Mouse (Mus musculus): ENCODE measurements around the gene Hivep3. TPM values are rescaled to one million over a fixed set of nuclear protein-coding genes. Genes with fewer than 3 reads are reported as not detected.

Gene Hivep3
- polyA plus RNA-seq, 1 experiment from 2014 or later = 24.0 TPM

- WGBS = 48% methylated on average over 4 of the region's 4 CpGs
- H3K4me2 ChIP-seq = no peak overlapping the region
- H3K27me3 ChIP-seq = no peaks in the 10 kb centered on the region
- H3K9me3 ChIP-seq = no peaks in the 10 kb centered on the region
- no peak overlapping the region for H3K9ac ChIP-seq
- no peaks in the 10 kb centered on the region for H3K36me3 ChIP-seq
- H3K4me1 ChIP-seq = peaks cover 28% of the 10 kb centered on the region
- H3K4me3 ChIP-seq = no peak overlapping the region
- H3K27ac ChIP-seq = no peak overlapping the region
- ATAC-seq (ENCODE audit: borderline replicate concordance, extremely low read depth, low FRiP score, low TSS enrichment) = no peak
These were observed 127.4 kb downstream of the Hivep3 start for GRCm38 (mm10) chr4:119861001-119861400.

- ATAC-seq (ENCODE audit: borderline replicate concordance, extremely low read depth, low FRiP score, low TSS enrichment) = peak; percentile 66; the same call in 1 of the 2 replicates
- WGBS = 24% methylated on average over 3 of the region's 3 CpGs
- Histone ChIP-seq H3K27me3 (no peaks in the 10 kb centered on the region), H3K4me3 (no peak overlapping the region), H3K36me3 (no peaks in the 10 kb centered on the region), H3K4me1 (peaks cover 25% of the 10 kb centered on the region), H3K9me3 (no peaks in the 10 kb centered on the region), H3K27ac (peak overlapping the region; percentile 69), H3K4me2 (no peak overlapping the region), H3K9ac (no peak overlapping the region)
These were observed 132.4 kb downstream of the Hivep3 start for GRCm38 (mm10) chr4:119865827-119866455.

GRCm38 (mm10) chr4:119867132-119867531 lies 133.5 kb downstream of the Hivep3 start:
- no peaks in the 10 kb centered on the region for H3K36me3 ChIP-seq
- no peaks in the 10 kb centered on the region for H3K9me3 ChIP-seq
- H3K4me2 ChIP-seq = no peak overlapping the region
- H3K4me3 ChIP-seq = no peak overlapping the region
- peaks cover 15% of the 10 kb centered on the region; the same call in 1 of the 2 replicates for H3K4me1 ChIP-seq
- no peaks in the 10 kb centered on the region for H3K27me3 ChIP-seq
- 89% methylated on average over 3 of the region's 3 CpGs for WGBS
- no peak overlapping the region for H3K27ac ChIP-seq
- H3K9ac ChIP-seq = no peak overlapping the region
- no peak for ATAC-seq (ENCODE audit: borderline replicate concordance, extremely low read depth, low FRiP score, low TSS enrichment)

GRCm38 (mm10) chr4:119870411-119870810 lies 136.8 kb downstream of the Hivep3 start:
- H3K4me1 ChIP-seq = peaks cover 12% of the 10 kb centered on the region; the same call in 1 of the 2 replicates
- H3K4me2 ChIP-seq = no peak overlapping the region
- H3K36me3 ChIP-seq = no peaks in the 10 kb centered on the region
- no peaks in the 10 kb centered on the region for H3K9me3 ChIP-seq
- no peak overlapping the region for H3K9ac ChIP-seq
- H3K4me3 ChIP-seq = no peak overlapping the region
- no peaks in the 10 kb centered on the region for H3K27me3 ChIP-seq
- H3K27ac ChIP-seq = no peak overlapping the region
- 50% methylated on average over 6 of the region's 6 CpGs for WGBS
- ATAC-seq (ENCODE audit: borderline replicate concordance, extremely low read depth, low FRiP score, low TSS enrichment) = no peak

GRCm38 (mm10) chr4:119871441-119871840 lies 137.9 kb downstream of the Hivep3 start:
- H3K9me3 ChIP-seq = no peaks in the 10 kb centered on the region
- H3K27me3 ChIP-seq = no peaks in the 10 kb centered on the region
- no peak overlapping the region for H3K27ac ChIP-seq
- peaks cover 11% of the 10 kb centered on the region; the same call in 1 of the 2 replicates for H3K4me1 ChIP-seq
- H3K9ac ChIP-seq = no peak overlapping the region
- no peak overlapping the region for H3K4me3 ChIP-seq
- no peak overlapping the region for H3K4me2 ChIP-seq
- ATAC-seq (ENCODE audit: borderline replicate concordance, extremely low read depth, low FRiP score, low TSS enrichment) = no peak
- WGBS = 93% methylated on average over 2 of the region's 2 CpGs
- no peaks in the 10 kb centered on the region for H3K36me3 ChIP-seq

- no peak overlapping the region for H3K4me3 ChIP-seq
- H3K9ac ChIP-seq = no peak overlapping the region
- no peak for ATAC-seq (ENCODE audit: borderline replicate concordance, extremely low read depth, low FRiP score, low TSS enrichment)
- 0 out of 2 replicates have a peak, but pooled peaks cover 11% of the 10 kb centered on the region for H3K4me1 ChIP-seq
- no peaks in the 10 kb centered on the region for H3K36me3 ChIP-seq
- H3K27ac ChIP-seq = no peak overlapping the region
- H3K9me3 ChIP-seq = no peaks in the 10 kb centered on the region
- WGBS = 83% methylated on average over 10 of the region's 10 CpGs
- no peaks in the 10 kb centered on the region for H3K27me3 ChIP-seq
- no peak overlapping the region for H3K4me2 ChIP-seq
These were observed 138.4 kb downstream of the Hivep3 start for GRCm38 (mm10) chr4:119871861-119872582.

- no peak overlapping the region for H3K27ac ChIP-seq
- no peaks in the 10 kb centered on the region for H3K36me3 ChIP-seq
- no peak for ATAC-seq (ENCODE audit: borderline replicate concordance, extremely low read depth, low FRiP score, low TSS enrichment)
- no peak overlapping the region for H3K9ac ChIP-seq
- H3K4me2 ChIP-seq = no peak overlapping the region
- no peak overlapping the region for H3K4me3 ChIP-seq
- no peaks in the 10 kb centered on the region for H3K27me3 ChIP-seq
- 0 out of 2 replicates have a peak, but pooled peaks cover 12% of the 10 kb centered on the region for H3K4me1 ChIP-seq
- WGBS = 74% methylated on average over 6 of the region's 6 CpGs
- no peaks in the 10 kb centered on the region for H3K9me3 ChIP-seq
These were observed 140.4 kb downstream of the Hivep3 start for GRCm38 (mm10) chr4:119873935-119874334.

GRCm38 (mm10) chr4:119875592-119875991 lies 142.0 kb downstream of the Hivep3 start:
- H3K9ac ChIP-seq = no peak overlapping the region
- ATAC-seq (ENCODE audit: borderline replicate concordance, extremely low read depth, low FRiP score, low TSS enrichment) = no peak
- no peaks in the 10 kb centered on the region for H3K9me3 ChIP-seq
- no peak overlapping the region for H3K4me2 ChIP-seq
- H3K4me1 ChIP-seq = 0 out of 2 replicates have a peak, but pooled peaks cover 12% of the 10 kb centered on the region
- no peak overlapping the region for H3K4me3 ChIP-seq
- peak overlapping the region; percentile 13; the same call in 1 of the 2 replicates for H3K27ac ChIP-seq
- H3K27me3 ChIP-seq = no peaks in the 10 kb centered on the region
- 88% methylated on average over 2 of the region's 2 CpGs for WGBS
- no peaks in the 10 kb centered on the region for H3K36me3 ChIP-seq

GRCm38 (mm10) chr4:119876535-119877160 lies 143.1 kb downstream of the Hivep3 start:
- Histone ChIP-seq H3K4me3 (no peak overlapping the region), H3K27me3 (no peaks in the 10 kb centered on the region), H3K9ac (no peak overlapping the region), H3K9me3 (no peaks in the 10 kb centered on the region), H3K36me3 (no peaks in the 10 kb centered on the region), H3K4me1 (0 out of 2 replicates have a peak, but pooled peaks cover 12% of the 10 kb centered on the region), H3K4me2 (no peak overlapping the region), H3K27ac (peak overlapping the region; percentile 34)
- 56% methylated on average over 8 of the region's 8 CpGs for WGBS
- ATAC-seq (ENCODE audit: borderline replicate concordance, extremely low read depth, low FRiP score, low TSS enrichment) = peak; percentile 71; the same call in 1 of the 2 replicates

GRCm38 (mm10) chr4:119878218-119878617 lies 144.6 kb downstream of the Hivep3 start:
- H3K9ac ChIP-seq = no peak overlapping the region
- H3K4me1 ChIP-seq = 0 out of 2 replicates have a peak, but pooled peaks cover 15% of the 10 kb centered on the region
- no peak overlapping the region for H3K27ac ChIP-seq
- H3K36me3 ChIP-seq = no peaks in the 10 kb centered on the region
- WGBS = 68% methylated on average over 5 of the region's 5 CpGs
- H3K9me3 ChIP-seq = no peaks in the 10 kb centered on the region
- no peak overlapping the region for H3K4me2 ChIP-seq
- no peaks in the 10 kb centered on the region for H3K27me3 ChIP-seq
- ATAC-seq (ENCODE audit: borderline replicate concordance, extremely low read depth, low FRiP score, low TSS enrichment) = no peak
- H3K4me3 ChIP-seq = no peak overlapping the region

GRCm38 (mm10) chr4:119879671-119880070 lies 146.1 kb downstream of the Hivep3 start:
- Histone ChIP-seq H3K36me3 (no peaks in the 10 kb centered on the region), H3K4me3 (no peak overlapping the region)
- ATAC-seq (ENCODE audit: borderline replicate concordance, extremely low read depth, low FRiP score, low TSS enrichment) = no peak

GRCm38 (mm10) chr4:119880270-119880669 lies 146.7 kb downstream of the Hivep3 start:
- Histone ChIP-seq H3K36me3 (no peaks in the 10 kb centered on the region), H3K9me3 (no peaks in the 10 kb centered on the region), H3K4me2 (no peak overlapping the region), H3K4me1 (0 out of 2 replicates have a peak, but pooled peaks cover 16% of the 10 kb centered on the region), H3K9ac (no peak overlapping the region), H3K27me3 (no peaks in the 10 kb centered on the region), H3K27ac (no peak overlapping the region), H3K4me3 (no peak overlapping the region)
- no peak for ATAC-seq (ENCODE audit: borderline replicate concordance, extremely low read depth, low FRiP score, low TSS enrichment)
- 89% methylated on average over 7 of the region's 7 CpGs for WGBS

More at GRCm38 (mm10) chr4:119879671-119880070, 146.1 kb downstream of the Hivep3 start:
- H3K27me3 ChIP-seq = no peaks in the 10 kb centered on the region
- H3K4me2 ChIP-seq = no peak overlapping the region
- H3K9ac ChIP-seq = no peak overlapping the region
- no peaks in the 10 kb centered on the region for H3K9me3 ChIP-seq
- no peak overlapping the region for H3K27ac ChIP-seq
- WGBS = 59% methylated on average over 5 of the region's 5 CpGs
- 0 out of 2 replicates have a peak, but pooled peaks cover 16% of the 10 kb centered on the region for H3K4me1 ChIP-seq

Measured in lung, embryonic 15.5 days (tissue).